Mouse (Mus musculus) hindbrain, embryonic 16.5 days (tissue): Measurements from ENCODE around the gene C3ar1. TPM values are rescaled to one million over a fixed set of nuclear protein-coding genes. Genes with fewer than 3 reads are reported as not detected.

ENCODE experiments used
- ATAC-seq: fragments of 200-750 bp; cut with Nextera tagmentation; 2 replicates; pipeline ENCODE4 v1.8.0; 2017; ENCODE audit warnings: moderate TSS enrichment, moderate library complexity
- H3K27ac ChIP-seq: fragments of 300-500 bp; sonication (generic); 2 replicates; pipeline ENCODE4 v1.5.1; 2014; ENCODE audit warnings: low read depth, mild to moderate bottlenecking, control low read depth, low read length, moderate library complexity
- H3K27me3 ChIP-seq: fragments of 300-500 bp; sonication (generic); replicated peaks from 2 replicates; pipeline ENCODE4 v1.6.1; 2014; ENCODE audit warnings: low read length; ENCODE audit not compliant: control insufficient read depth, insufficient read depth
- H3K36me3 ChIP-seq: fragments of 300-500 bp; sonication (generic); 2 replicates; pipeline ENCODE4 v1.6.1; 2014; ENCODE audit warnings: mild to moderate bottlenecking, low read length, moderate library complexity, mixed read lengths; ENCODE audit not compliant: control insufficient read depth, insufficient read depth
- H3K4me1 ChIP-seq: fragments of 300-500 bp; sonication (generic); 2 replicates; pipeline ENCODE4 v1.6.1; 2014; ENCODE audit warnings: low read depth, low read length; ENCODE audit not compliant: control insufficient read depth, insufficient read depth
- H3K4me2 ChIP-seq: fragments of 300-500 bp; sonication (generic); 2 replicates; pipeline ENCODE4 v1.6.1; 2014; ENCODE audit warnings: mild to moderate bottlenecking, low read length, control low read depth, moderate library complexity
- H3K4me3 ChIP-seq: fragments of 300-500 bp; sonication (generic); 2 replicates; pipeline ENCODE4 v1.5.1; 2014; ENCODE audit warnings: mild to moderate bottlenecking, low read length, control low read depth, moderate library complexity
- H3K9ac ChIP-seq: fragments of 300-500 bp; sonication (generic); 2 replicates; pipeline ENCODE4 v1.6.1; 2014; ENCODE audit warnings: low read depth, mild to moderate bottlenecking, control low read depth, low read length, moderate library complexity
- H3K9me3 ChIP-seq: fragments of 300-500 bp; sonication (generic); 2 replicates; pipeline ENCODE4 v1.6.1; 2014; ENCODE audit warnings: mild to moderate bottlenecking, low read length, moderate library complexity; ENCODE audit not compliant: control insufficient read depth
- WGBS: fragments of 180-500 bp; shearing (Covaris S2); extraction: QIAGEN DNeasy Blood & Tissue Kit; methylation state at CpG from one replicate; pipeline ENCODE4 v1.1.7; 2014; 5-methylcytosine and 5-hydroxymethylcytosine counted together
- polyA plus RNA-seq: library from polyadenylated mRNA; unstranded; fragments of >200 nt; fragmentation: Nextera tagmentation; extraction: Ambion mirVana; gene quantifications from 2 replicates; pipeline ENCODE4 v1.2.1, GENCODE M21; 2015

The C3ar1 gene
- polyA plus RNA-seq: 1.2 and 2.2 TPM in 2 replicates

DNA sequence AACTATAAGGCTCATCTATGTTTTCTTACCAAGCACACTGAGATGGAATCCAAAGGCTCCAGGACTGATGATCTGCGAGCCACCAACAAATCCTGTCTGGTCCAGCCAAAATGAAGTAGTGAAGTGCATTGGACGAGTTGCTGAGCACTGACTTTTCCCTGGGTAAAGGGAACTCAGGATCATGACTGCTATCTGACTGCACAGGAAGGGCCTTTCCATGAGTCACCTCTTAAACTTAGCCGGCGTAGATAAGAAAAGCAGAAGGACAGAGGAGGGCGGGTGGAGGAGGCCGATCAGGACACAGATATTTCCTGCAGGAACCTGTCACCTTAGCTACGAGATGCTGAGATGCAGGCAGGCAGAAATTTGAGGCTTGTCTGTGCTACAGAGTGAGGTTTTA lies at the start of gene C3ar1:
Gene C3ar1 (minus strand): TSS at position 207 of the 400 bp plus-strand sequence.
- Histone ChIP-seq H3K9me3 (no peaks in the 10 kb centered on the region), H3K4me1 (no peaks in the 10 kb centered on the region), H3K27ac (no peak within 1 kb of the TSS), H3K9ac (no peak within 1 kb of the TSS), H3K4me2 (no peak within 1 kb of the TSS), H3K4me3 (no peak within 1 kb of the TSS), H3K27me3 (no peaks in the 10 kb centered on the region), H3K36me3 (no peaks in the 10 kb centered on the region)
- 85% methylated on average over 7 of the region's 7 CpGs for WGBS
- no peak for ATAC-seq

DNA sequence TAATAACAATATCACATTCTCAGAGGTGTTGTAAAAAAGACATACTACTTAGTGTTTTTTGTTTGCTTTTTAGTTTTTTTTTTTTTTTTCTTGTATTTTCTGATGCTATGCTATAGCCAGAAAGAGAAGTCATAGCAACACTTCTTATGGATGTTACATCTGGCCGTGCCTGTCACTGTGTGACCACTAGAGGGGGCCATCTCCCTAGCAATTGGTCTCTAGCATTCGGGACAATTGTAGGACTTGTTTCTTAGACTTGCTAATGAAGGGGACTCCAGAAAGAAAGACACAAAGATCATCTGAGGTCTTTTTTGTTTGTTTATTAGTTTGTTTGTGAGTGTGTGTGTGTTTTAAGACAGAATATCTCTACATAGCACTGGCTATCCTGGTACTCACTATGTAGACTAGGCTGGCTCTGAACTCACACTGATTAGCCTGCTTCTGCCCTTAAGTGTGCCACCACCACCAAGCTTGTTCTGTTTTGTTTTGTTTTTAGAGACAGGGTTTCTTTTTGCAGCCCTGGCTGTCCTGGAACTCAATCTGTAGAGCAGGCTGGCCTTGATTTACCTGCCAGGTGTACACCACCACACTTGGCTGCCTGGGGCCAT lies 36.6 kb upstream of the C3ar1 start:
- WGBS: 11% methylated on average over 2 of the region's 2 CpGs
- no peaks in the 10 kb centered on the region for H3K27me3 ChIP-seq
- H3K4me2 ChIP-seq: no peak overlapping the region
- H3K4me1 ChIP-seq: no peaks in the 10 kb centered on the region
- ATAC-seq: peak; percentile 75
- peaks cover 20% of the 10 kb centered on the region for H3K36me3 ChIP-seq
- no peaks in the 10 kb centered on the region for H3K9me3 ChIP-seq
- H3K4me3 ChIP-seq: no peak overlapping the region
- no peak overlapping the region for H3K9ac ChIP-seq
- H3K27ac ChIP-seq: no peak overlapping the region

GRCm38 (mm10) chr6:122889599-122889998 lies 33.6 kb upstream of the C3ar1 start:
- no peaks in the 10 kb centered on the region for H3K27me3 ChIP-seq
- no peak overlapping the region for H3K4me3 ChIP-seq
- H3K27ac ChIP-seq: no peak overlapping the region
- 92% methylated on average over 2 of the region's 2 CpGs for WGBS
- H3K36me3 ChIP-seq: peaks cover 37% of the 10 kb centered on the region
- H3K4me1 ChIP-seq: no peaks in the 10 kb centered on the region
- no peak overlapping the region for H3K9ac ChIP-seq
- H3K4me2 ChIP-seq: no peak overlapping the region
- no peaks in the 10 kb centered on the region for H3K9me3 ChIP-seq
- no peak for ATAC-seq

- H3K4me3 ChIP-seq: no peak overlapping the region
- ATAC-seq: no peak
- H3K27ac ChIP-seq: no peak overlapping the region
- no peaks in the 10 kb centered on the region for H3K27me3 ChIP-seq
- no peak overlapping the region for H3K9ac ChIP-seq
- WGBS: 91% methylated on average over 9 of the region's 9 CpGs
- peaks cover 57% of the 10 kb centered on the region for H3K36me3 ChIP-seq
- H3K9me3 ChIP-seq: no peaks in the 10 kb centered on the region
- H3K4me2 ChIP-seq: no peak overlapping the region
- H3K4me1 ChIP-seq: no peaks in the 10 kb centered on the region
Measured at GRCm38 (mm10) chr6:122883603-122884002, 27.6 kb upstream of the C3ar1 start.

GRCm38 (mm10) chr6:122881287-122881686 lies 25.3 kb upstream of the C3ar1 start:
- H3K9me3 ChIP-seq: no peaks in the 10 kb centered on the region
- no peaks in the 10 kb centered on the region for H3K27me3 ChIP-seq
- H3K4me3 ChIP-seq: no peak overlapping the region
- H3K4me2 ChIP-seq: no peak overlapping the region
- H3K9ac ChIP-seq: no peak overlapping the region
- ATAC-seq: no peak
- H3K27ac ChIP-seq: no peak overlapping the region
- WGBS: 97% methylated on average over 12 of the region's 12 CpGs
- H3K36me3 ChIP-seq: peaks cover 38% of the 10 kb centered on the region
- H3K4me1 ChIP-seq: peaks cover 2% of the 10 kb centered on the region; the same call in 1 of the 2 replicates

- Histone ChIP-seq H3K36me3 (peaks cover 35% of the 10 kb centered on the region), H3K4me2 (no peak overlapping the region), H3K27ac (no peak overlapping the region), H3K4me1 (peaks cover 14% of the 10 kb centered on the region), H3K9me3 (no peaks in the 10 kb centered on the region), H3K27me3 (no peaks in the 10 kb centered on the region), H3K9ac (no peak overlapping the region), H3K4me3 (no peak overlapping the region)
- WGBS: 92% methylated on average over 7 of the region's 7 CpGs
- ATAC-seq: no peak
Measured at GRCm38 (mm10) chr6:122879781-122880505, 24.0 kb upstream of the C3ar1 start.

GRCm38 (mm10) chr6:122879141-122879735 lies 23.3 kb upstream of the C3ar1 start:
- ATAC-seq: no peak
- Histone ChIP-seq H3K36me3 (peaks cover 34% of the 10 kb centered on the region), H3K27me3 (no peaks in the 10 kb centered on the region), H3K4me3 (no peak overlapping the region), H3K4me2 (no peak overlapping the region), H3K27ac (no peak overlapping the region), H3K4me1 (peaks cover 14% of the 10 kb centered on the region), H3K9me3 (no peaks in the 10 kb centered on the region), H3K9ac (no peak overlapping the region)
- 97% methylated on average over 7 of the region's 7 CpGs for WGBS

GRCm38 (mm10) chr6:122874720-122875389 lies 18.9 kb upstream of the C3ar1 start:
- ATAC-seq: peak; percentile 75
- Histone ChIP-seq H3K27ac (peak overlapping the region; percentile 90), H3K36me3 (peaks cover 4% of the 10 kb centered on the region; the same call in 1 of the 2 replicates), H3K27me3 (0 out of 2 replicates have a peak, but pooled peaks cover 2% of the 10 kb centered on the region), H3K9me3 (no peaks in the 10 kb centered on the region), H3K4me1 (peaks cover 14% of the 10 kb centered on the region), H3K4me2 (peak overlapping the region; percentile 65), H3K4me3 (peak overlapping the region; percentile 66), H3K9ac (peak overlapping the region; percentile 82)
- whole genome bisulfite sequencing: under 1% methylated on average over 31 of the region's 31 CpGs
